Mouse (Mus musculus): ENCODE results near the gene Ntm. TPM values are rescaled to one million over a fixed set of nuclear protein-coding genes. Genes with fewer than 3 reads are reported as not detected.
A peak's percentile ranks its signal among the peaks of the same experiment; 100 is the strongest.

Gene Ntm
- polyA plus RNA-seq, 1 experiment from 2014 or later, result 160 TPM

DNA sequence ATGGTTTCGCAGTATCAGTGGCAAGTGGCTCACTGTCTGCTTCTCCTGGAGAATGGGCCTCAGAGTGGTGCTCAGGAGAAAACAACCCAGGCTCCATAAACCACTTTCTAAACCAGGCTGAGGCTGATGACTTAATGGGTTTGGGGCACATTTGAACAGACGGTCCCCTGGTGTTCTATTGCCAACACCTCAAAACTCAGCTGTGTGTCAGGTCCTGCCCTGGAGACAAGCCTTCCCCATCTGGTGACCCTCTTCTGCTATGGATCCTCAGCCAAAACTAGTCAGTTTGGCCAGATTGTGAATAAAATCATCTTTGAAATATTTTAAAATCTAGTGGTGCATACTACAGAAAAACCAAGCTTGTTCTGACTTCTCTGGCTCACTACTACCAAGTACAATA, 907.3 kb downstream of the Ntm start:
- DNase-seq (no peak), ATAC-seq (ENCODE audit: low FRiP score, low TSS enrichment) (no peak)
- Histone ChIP-seq H3K36me3 (ENCODE audit: control insufficient read depth, insufficient read depth, low read length) (no peaks in the 10 kb centered on the region), H3K4me2 (ENCODE audit: low read length) (no peak overlapping the region), H3K4me1 (ENCODE audit: control insufficient read depth, insufficient read depth, low read length) (0 out of 2 replicates have a peak, but pooled peaks cover 7% of the 10 kb centered on the region), H3K4me3 (replicated peaks; ENCODE audit: low read depth, low read length) (no peak overlapping the region), H3K9me3 (ENCODE audit: control insufficient read depth, low read length) (no peaks in the 10 kb centered on the region), H3K27ac (replicated peaks; ENCODE audit: low read depth, low read length) (no peak overlapping the region), H3K9ac (replicated peaks; ENCODE audit: low read length) (no peak overlapping the region), H3K27me3 (ENCODE audit: control insufficient read depth, insufficient read depth, low read length) (no peaks in the 10 kb centered on the region)
- 95% methylated on average over 2 of the region's 2 CpGs for WGBS

DNA sequence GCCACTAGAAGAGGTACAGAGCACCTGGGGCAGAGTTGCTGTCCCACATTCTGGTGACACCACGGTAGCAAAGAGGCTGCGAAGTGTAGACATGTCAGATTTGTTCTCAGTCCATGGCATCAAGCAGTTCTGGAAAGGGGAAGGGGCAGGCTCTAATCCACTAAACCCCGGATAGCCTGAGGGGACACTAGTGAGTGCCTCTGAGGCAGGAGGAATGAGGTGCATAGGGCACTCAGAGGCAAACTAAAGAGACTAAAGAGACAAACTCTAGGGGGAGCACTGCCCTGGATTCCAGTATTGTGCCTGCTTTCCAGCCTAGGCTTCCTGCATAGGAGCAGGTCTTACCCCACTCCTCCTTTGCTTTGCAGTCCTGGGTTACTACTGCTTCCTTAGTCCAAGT, 926.5 kb downstream of the Ntm start:
- no peak overlapping the region for H3K4me3 ChIP-seq (replicated peaks; ENCODE audit: low read depth, low read length)
- no peaks in the 10 kb centered on the region for H3K27me3 ChIP-seq (ENCODE audit: control insufficient read depth, insufficient read depth, low read length)
- WGBS, result 40% methylated on average over 3 of the region's 3 CpGs
- no peak overlapping the region for H3K4me2 ChIP-seq (ENCODE audit: low read length)
- H3K27ac ChIP-seq (replicated peaks; ENCODE audit: low read depth, low read length), result no peak overlapping the region
- DNase-seq (no peak), ATAC-seq (ENCODE audit: low FRiP score, low TSS enrichment) (no peak)
- 0 out of 2 replicates have a peak, but pooled peaks cover 6% of the 10 kb centered on the region for H3K4me1 ChIP-seq (ENCODE audit: control insufficient read depth, insufficient read depth, low read length)
- H3K9me3 ChIP-seq (ENCODE audit: control insufficient read depth, low read length), result no peaks in the 10 kb centered on the region
- H3K9ac ChIP-seq (replicated peaks; ENCODE audit: low read length), result no peak overlapping the region
- H3K36me3 ChIP-seq (ENCODE audit: control insufficient read depth, insufficient read depth, low read length), result no peaks in the 10 kb centered on the region

DNA sequence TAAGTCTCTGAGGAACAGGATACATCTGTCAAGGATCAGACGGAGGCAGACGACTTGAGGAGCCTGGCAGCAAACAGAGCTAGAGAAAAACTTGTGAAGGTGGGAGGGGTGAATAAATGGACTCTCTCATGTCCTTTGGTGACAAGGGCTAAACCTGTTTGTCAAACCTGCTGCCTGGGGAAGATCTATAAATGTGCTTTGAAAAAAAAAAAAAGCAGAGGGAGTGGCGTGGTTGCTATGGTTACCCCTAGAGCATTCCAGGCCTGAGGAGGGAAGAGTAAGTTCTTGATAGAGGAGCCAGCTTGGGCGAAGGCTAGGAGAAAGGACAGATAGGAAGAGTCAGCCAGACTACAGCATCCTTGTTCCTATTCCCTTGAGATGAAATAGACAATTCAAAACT, 926.9 kb downstream of the Ntm start:
- no peak for ATAC-seq (ENCODE audit: low FRiP score, low TSS enrichment)
- WGBS, result 13% methylated on average over 4 of the region's 4 CpGs

DNA sequence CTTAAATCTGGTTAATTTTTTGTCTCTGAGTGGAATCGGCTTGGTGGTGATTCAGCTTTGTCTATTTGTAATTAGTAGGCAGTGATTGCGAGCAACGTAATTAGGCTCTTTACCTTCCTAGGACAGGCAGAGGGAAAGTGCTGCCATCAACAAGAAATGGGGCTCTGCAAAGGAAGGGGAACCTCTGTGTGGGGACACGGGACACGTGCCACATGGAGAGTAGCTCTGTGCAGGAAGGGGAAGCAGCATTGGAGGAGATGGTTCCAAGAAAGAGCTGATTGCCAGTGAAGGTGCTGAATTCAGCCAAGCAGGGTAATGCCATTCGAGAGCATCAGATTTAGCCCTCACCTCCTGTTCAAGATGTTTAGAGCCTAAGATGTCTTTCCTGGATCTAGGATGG, 936.5 kb downstream of the Ntm start:
- DNase-seq (no peak), ATAC-seq (ENCODE audit: low FRiP score, low TSS enrichment) (no peak)
- Histone ChIP-seq H3K9me3 (ENCODE audit: control insufficient read depth, low read length) (no peaks in the 10 kb centered on the region), H3K9ac (replicated peaks; ENCODE audit: low read length) (no peak overlapping the region), H3K4me1 (ENCODE audit: control insufficient read depth, insufficient read depth, low read length) (no peaks in the 10 kb centered on the region), H3K27ac (replicated peaks; ENCODE audit: low read depth, low read length) (no peak overlapping the region), H3K4me3 (replicated peaks; ENCODE audit: low read depth, low read length) (no peak overlapping the region), H3K27me3 (ENCODE audit: control insufficient read depth, insufficient read depth, low read length) (no peaks in the 10 kb centered on the region), H3K36me3 (ENCODE audit: control insufficient read depth, insufficient read depth, low read length) (no peaks in the 10 kb centered on the region), H3K4me2 (ENCODE audit: low read length) (no peak overlapping the region)
- WGBS, result 88% methylated on average over 6 of the region's 6 CpGs

More for the DNA sequence above, 926.9 kb downstream of the Ntm start:
- DNase-seq, result peak; percentile 42
- no peak overlapping the region for H3K9ac ChIP-seq (replicated peaks; ENCODE audit: low read length)
- H3K36me3 ChIP-seq (ENCODE audit: control insufficient read depth, insufficient read depth, low read length), result no peaks in the 10 kb centered on the region
- H3K4me2 ChIP-seq (ENCODE audit: low read length), result no peak overlapping the region
- H3K9me3 ChIP-seq (ENCODE audit: control insufficient read depth, low read length), result no peaks in the 10 kb centered on the region
- no peak overlapping the region for H3K27ac ChIP-seq (replicated peaks; ENCODE audit: low read depth, low read length)
- no peak overlapping the region for H3K4me3 ChIP-seq (replicated peaks; ENCODE audit: low read depth, low read length)
- H3K27me3 ChIP-seq (ENCODE audit: control insufficient read depth, insufficient read depth, low read length), result no peaks in the 10 kb centered on the region
- H3K4me1 ChIP-seq (ENCODE audit: control insufficient read depth, insufficient read depth, low read length), result 0 out of 2 replicates have a peak, but pooled peaks cover 6% of the 10 kb centered on the region

DNA sequence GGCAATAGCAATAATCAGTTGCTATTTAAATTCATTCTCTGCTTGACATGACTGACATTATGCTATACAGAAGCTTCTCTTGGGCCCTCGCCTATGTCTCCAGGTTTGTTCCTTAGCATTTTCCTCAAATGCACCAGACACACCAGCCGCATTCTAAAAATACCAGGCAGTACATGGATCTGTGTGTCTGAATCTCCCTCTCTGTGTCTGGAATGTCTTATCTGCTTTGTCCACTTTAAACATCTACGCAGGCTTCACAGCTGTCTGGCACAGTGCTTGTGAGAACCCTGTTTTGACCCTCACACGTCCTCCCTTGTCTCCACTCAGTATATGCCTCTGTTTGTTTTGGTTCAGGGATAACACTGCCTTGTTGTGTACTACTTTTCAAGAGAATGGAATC, 937.3 kb downstream of the Ntm start:
- no peaks in the 10 kb centered on the region for H3K9me3 ChIP-seq (ENCODE audit: control insufficient read depth, low read length)
- no peak overlapping the region for H3K9ac ChIP-seq (replicated peaks; ENCODE audit: low read length)
- ATAC-seq (ENCODE audit: low FRiP score, low TSS enrichment), result no peak
- no peaks in the 10 kb centered on the region for H3K4me1 ChIP-seq (ENCODE audit: control insufficient read depth, insufficient read depth, low read length)
- no peak overlapping the region for H3K4me2 ChIP-seq (ENCODE audit: low read length)
- no peaks in the 10 kb centered on the region for H3K27me3 ChIP-seq (ENCODE audit: control insufficient read depth, insufficient read depth, low read length)
- H3K4me3 ChIP-seq (replicated peaks; ENCODE audit: low read depth, low read length), result no peak overlapping the region
- no peaks in the 10 kb centered on the region for H3K36me3 ChIP-seq (ENCODE audit: control insufficient read depth, insufficient read depth, low read length)
- no peak overlapping the region for H3K27ac ChIP-seq (replicated peaks; ENCODE audit: low read depth, low read length)
- DNase-seq, result no peak
- 83% methylated on average over 4 of the region's 4 CpGs for WGBS

DNA sequence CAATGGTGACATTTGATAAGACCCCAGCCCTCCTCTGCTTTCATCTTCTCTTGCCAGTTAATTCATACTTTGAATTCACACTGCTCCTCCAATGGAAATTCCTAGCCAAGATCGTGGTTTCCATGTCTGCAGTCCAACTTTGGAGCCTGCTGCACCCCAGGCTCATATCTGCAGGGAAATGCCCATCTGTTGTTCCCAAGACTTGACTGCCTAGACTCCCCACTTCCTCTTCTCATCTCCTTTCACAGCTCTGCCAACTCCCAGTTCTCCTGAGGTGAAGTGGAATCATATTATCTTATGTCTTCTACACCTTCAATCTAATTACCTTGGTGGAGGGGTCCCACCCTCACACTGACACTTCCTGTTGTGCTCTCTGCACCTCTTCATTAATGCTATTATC, 937.8 kb downstream of the Ntm start:
- Histone ChIP-seq H3K9ac (replicated peaks; ENCODE audit: low read length) (no peak overlapping the region), H3K4me1 (ENCODE audit: control insufficient read depth, insufficient read depth, low read length) (no peaks in the 10 kb centered on the region), H3K27ac (replicated peaks; ENCODE audit: low read depth, low read length) (no peak overlapping the region), H3K4me3 (replicated peaks; ENCODE audit: low read depth, low read length) (no peak overlapping the region), H3K27me3 (ENCODE audit: control insufficient read depth, insufficient read depth, low read length) (no peaks in the 10 kb centered on the region), H3K36me3 (ENCODE audit: control insufficient read depth, insufficient read depth, low read length) (no peaks in the 10 kb centered on the region), H3K9me3 (ENCODE audit: control insufficient read depth, low read length) (no peaks in the 10 kb centered on the region), H3K4me2 (ENCODE audit: low read length) (no peak overlapping the region)
- DNase-seq (no peak), ATAC-seq (ENCODE audit: low FRiP score, low TSS enrichment) (no peak)
- WGBS, result 57% methylated on average over 1 of the region's 1 CpGs

DNA sequence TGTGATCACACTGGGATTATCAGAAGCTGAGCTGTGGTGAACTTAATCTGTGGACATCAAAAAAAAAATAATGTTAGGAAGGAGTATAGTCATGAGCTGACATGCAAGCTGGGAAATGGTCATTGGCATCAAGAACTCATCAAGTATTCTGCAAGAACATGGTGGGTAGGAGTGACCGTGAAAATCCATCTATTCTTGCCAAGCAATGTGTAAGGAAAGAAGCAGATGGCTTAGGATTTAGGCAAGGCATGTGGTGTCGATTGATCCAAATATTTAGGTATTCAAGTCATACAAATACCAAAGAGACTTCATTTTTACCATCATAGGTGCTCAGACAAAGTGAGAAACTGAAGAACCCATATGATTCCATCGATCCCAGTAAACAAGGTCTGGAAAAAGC, 946.1 kb downstream of the Ntm start:
- H3K4me1 ChIP-seq (ENCODE audit: control insufficient read depth, insufficient read depth, low read length), result no peaks in the 10 kb centered on the region
- H3K27me3 ChIP-seq (ENCODE audit: control insufficient read depth, insufficient read depth, low read length), result no peaks in the 10 kb centered on the region
- H3K9me3 ChIP-seq (ENCODE audit: control insufficient read depth, low read length), result no peaks in the 10 kb centered on the region
- H3K9ac ChIP-seq (replicated peaks; ENCODE audit: low read length), result no peak overlapping the region
- no peaks in the 10 kb centered on the region for H3K36me3 ChIP-seq (ENCODE audit: control insufficient read depth, insufficient read depth, low read length)
- ATAC-seq (ENCODE audit: low FRiP score, low TSS enrichment) (no peak), DNase-seq (no peak)
- 86% methylated on average over 3 of the region's 3 CpGs for WGBS
- H3K4me2 ChIP-seq (ENCODE audit: low read length), result no peak overlapping the region
- H3K4me3 ChIP-seq (replicated peaks; ENCODE audit: low read depth, low read length), result no peak overlapping the region
- H3K27ac ChIP-seq (replicated peaks; ENCODE audit: low read depth, low read length), result no peak overlapping the region

DNA sequence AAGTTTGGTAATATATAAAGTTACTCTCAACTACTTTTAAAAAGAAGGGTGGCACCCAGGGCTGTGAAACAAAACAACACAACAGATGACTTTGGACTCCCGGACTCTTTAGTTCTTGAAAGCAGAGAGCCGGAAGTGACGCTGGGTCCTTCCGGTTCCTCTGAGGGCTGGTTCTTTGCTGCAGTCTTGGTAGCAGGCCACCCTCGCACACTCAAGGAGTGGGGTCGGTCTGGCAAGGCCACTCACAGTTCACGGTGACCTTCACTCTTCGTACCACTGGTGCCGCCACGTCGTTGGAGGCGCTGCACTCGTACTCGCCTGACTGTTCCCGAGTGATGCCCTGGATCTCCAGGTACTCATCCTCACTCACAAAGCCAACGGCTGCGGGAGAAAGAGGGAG, 949.1 kb downstream of the Ntm start:
- no peaks in the 10 kb centered on the region for H3K4me1 ChIP-seq (ENCODE audit: control insufficient read depth, insufficient read depth, low read length)
- DNase-seq (no peak), ATAC-seq (ENCODE audit: low FRiP score, low TSS enrichment) (no peak)
- H3K4me2 ChIP-seq (ENCODE audit: low read length), result no peak overlapping the region
- no peak overlapping the region for H3K4me3 ChIP-seq (replicated peaks; ENCODE audit: low read depth, low read length)
- no peaks in the 10 kb centered on the region for H3K27me3 ChIP-seq (ENCODE audit: control insufficient read depth, insufficient read depth, low read length)
- no peaks in the 10 kb centered on the region for H3K9me3 ChIP-seq (ENCODE audit: control insufficient read depth, low read length)
- H3K36me3 ChIP-seq (ENCODE audit: control insufficient read depth, insufficient read depth, low read length), result no peaks in the 10 kb centered on the region
- H3K27ac ChIP-seq (replicated peaks; ENCODE audit: low read depth, low read length), result no peak overlapping the region
- 96% methylated on average over 17 of the region's 17 CpGs for WGBS
- H3K9ac ChIP-seq (replicated peaks; ENCODE audit: low read length), result no peak overlapping the region

DNA sequence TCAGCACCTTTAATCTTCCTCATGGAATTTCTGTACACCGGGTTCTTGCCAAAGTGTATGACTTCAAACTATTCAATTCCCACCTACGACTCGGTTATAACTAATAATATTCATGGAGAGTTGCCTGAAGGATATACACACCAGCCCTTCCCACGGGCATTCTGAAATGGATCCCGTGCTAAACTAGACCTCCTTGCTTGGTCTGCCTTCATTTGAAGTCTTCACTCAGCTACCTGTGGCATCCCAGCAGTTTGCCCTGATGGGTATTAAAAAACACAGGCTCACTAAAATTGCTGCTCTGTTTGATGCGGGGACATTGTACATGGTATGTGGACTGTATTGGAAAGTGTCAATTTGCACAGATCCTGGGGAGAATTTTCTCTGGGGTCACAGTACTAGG, 950.4 kb downstream of the Ntm start:
- H3K4me3 ChIP-seq (replicated peaks; ENCODE audit: low read depth, low read length), result no peak overlapping the region
- no peaks in the 10 kb centered on the region for H3K27me3 ChIP-seq (ENCODE audit: control insufficient read depth, insufficient read depth, low read length)
- no peaks in the 10 kb centered on the region for H3K4me1 ChIP-seq (ENCODE audit: control insufficient read depth, insufficient read depth, low read length)
- no peak overlapping the region for H3K9ac ChIP-seq (replicated peaks; ENCODE audit: low read length)
- no peak overlapping the region for H3K27ac ChIP-seq (replicated peaks; ENCODE audit: low read depth, low read length)
- H3K4me2 ChIP-seq (ENCODE audit: low read length), result no peak overlapping the region
- WGBS, result 87% methylated on average over 6 of the region's 6 CpGs
- no peaks in the 10 kb centered on the region for H3K9me3 ChIP-seq (ENCODE audit: control insufficient read depth, low read length)
- DNase-seq (no peak), ATAC-seq (ENCODE audit: low FRiP score, low TSS enrichment) (no peak)
- no peaks in the 10 kb centered on the region for H3K36me3 ChIP-seq (ENCODE audit: control insufficient read depth, insufficient read depth, low read length)

All from midbrain, embryonic 14.5 days (tissue).